Mouse (Mus musculus): ENCODE measurements around the gene Tmem229a. TPM values are rescaled to one million over a fixed set of nuclear protein-coding genes. Genes with fewer than 3 reads are reported as not detected.

Gene Tmem229a
- polyA plus RNA-seq, 1 experiment, result not detected

DNA sequence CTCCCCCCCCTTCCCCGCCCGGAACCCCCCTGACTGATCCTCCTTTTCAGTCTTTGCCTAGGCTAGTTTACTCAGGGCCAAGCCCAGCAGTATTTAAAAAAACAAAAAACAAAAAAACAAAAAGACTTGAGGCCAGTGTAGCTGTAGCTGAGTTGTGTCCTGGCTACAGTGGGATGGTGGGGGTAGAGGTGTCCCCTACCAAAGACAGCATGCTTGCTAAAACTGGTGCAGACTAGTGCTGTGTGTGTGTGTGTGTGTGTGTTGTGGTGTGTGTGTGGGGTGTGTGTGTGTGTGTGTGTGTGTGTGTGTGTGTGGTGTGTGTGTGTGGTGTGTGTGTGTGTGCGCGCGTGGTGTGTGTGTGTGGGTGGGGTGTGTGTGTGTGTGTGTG is 483 bp upstream of the Tmem229a start:
- 22% methylated on average over 5 of the region's 5 CpGs for WGBS
- TF ChIP-seq POLR2A (IDR thresholded peaks at IDR 0.05; ENCODE audit: insufficient read depth, low read depth, low read length), result no peak
- TF ChIP-seq CTCF (IDR thresholded peaks at IDR 0.05; ENCODE audit: insufficient read depth, low read depth, low read length), result no peak
- no peak overlapping the region for H3K27ac ChIP-seq (ENCODE audit: insufficient read depth, low read depth, low read length)

DNA sequence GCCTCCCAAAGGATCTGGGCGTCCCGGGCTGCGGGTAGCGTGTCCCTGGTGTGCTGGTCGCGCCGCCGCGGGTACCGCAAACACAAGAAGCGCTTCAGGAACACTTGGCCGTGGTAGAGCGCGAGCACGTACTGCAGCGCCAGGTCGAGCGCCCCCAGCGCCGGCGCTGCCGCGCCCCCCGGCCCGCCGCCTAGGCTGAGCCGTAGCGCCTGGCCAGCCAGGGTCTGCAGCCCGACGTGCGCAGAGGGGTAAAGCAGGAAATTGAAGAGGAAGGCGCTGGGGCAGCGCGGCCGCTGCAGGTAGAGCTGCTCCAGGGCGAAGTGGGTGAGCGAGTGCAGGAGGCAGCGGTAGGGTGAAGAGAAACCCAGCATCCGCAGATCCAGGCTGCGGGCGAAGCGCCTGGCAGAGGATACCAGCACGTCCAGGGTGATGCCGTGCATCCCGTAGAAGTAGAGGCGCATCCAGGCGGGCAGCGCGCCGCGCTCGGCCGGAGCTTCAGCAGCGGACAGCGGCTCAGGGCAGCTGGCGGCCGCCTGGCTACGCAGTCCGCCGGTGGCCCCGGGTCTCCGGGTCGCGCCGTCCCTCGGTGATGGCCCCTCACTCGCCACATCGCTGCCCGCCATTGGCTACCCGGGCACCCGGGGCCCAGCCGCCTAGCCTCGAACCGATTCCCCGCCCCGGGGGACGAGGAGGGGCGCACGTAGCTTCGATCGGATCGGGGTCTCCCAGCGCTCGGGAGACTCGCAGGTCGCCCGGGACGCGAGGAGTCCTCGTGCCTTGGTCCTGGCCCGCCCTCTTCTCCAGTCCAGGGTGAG is 759 bp downstream of the Tmem229a start:
- H3K27ac ChIP-seq (ENCODE audit: insufficient read depth, low read depth, low read length), result peak overlapping the region; percentile 25
- TF ChIP-seq POLR2A (IDR thresholded peaks at IDR 0.05; ENCODE audit: insufficient read depth, low read depth, low read length) (no peak), CTCF (IDR thresholded peaks at IDR 0.05; ENCODE audit: insufficient read depth, low read depth, low read length) (0 out of 2 replicates have a peak, but pooled peaks have one; percentile 8)
- peak overlapping the region; percentile 68 for H3K4me3 ChIP-seq (ENCODE audit: insufficient read depth, low read depth, low read length)
- WGBS, result under 1% methylated on average over 91 of the region's 91 CpGs
- H3K4me1 ChIP-seq (ENCODE audit: control insufficient read depth, insufficient read depth, low read length), result no peaks in the 10 kb centered on the region

More for the DNA sequence above, 483 bp upstream of the Tmem229a start:
- H3K4me1 ChIP-seq (ENCODE audit: control insufficient read depth, insufficient read depth, low read length), result no peaks in the 10 kb centered on the region
- peak overlapping the region; percentile 68; the same call in 1 of the 2 replicates for H3K4me3 ChIP-seq (ENCODE audit: insufficient read depth, low read depth, low read length)

DNA sequence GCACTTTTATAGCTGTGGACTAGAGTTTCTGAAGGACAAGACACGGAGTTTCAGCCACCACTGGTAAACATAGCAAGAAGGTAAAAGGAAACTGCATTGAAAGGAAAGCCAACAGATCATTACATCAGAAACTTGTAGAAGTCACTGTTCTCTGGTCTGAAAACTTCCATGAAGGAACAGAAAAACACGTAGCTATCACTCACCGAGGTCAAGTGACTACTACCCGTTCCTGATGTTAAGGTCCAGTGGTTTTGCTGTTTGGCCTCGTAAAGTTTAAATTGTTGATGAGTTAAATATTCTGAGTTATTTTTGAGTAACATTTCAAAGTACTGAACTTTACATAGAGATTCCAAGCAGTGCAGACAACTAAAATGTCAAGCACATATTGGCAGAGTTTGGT is 2.0 kb downstream of the Tmem229a start:
- 84% methylated on average over 5 of the region's 5 CpGs for WGBS
- Histone ChIP-seq H3K4me1 (ENCODE audit: control insufficient read depth, insufficient read depth, low read length) (no peaks in the 10 kb centered on the region), H3K27ac (ENCODE audit: insufficient read depth, low read depth, low read length) (no peak overlapping the region), H3K4me3 (ENCODE audit: insufficient read depth, low read depth, low read length) (no peak overlapping the region)
- TF ChIP-seq CTCF (IDR thresholded peaks at IDR 0.05; ENCODE audit: insufficient read depth, low read depth, low read length) (no peak), POLR2A (IDR thresholded peaks at IDR 0.05; ENCODE audit: insufficient read depth, low read depth, low read length) (no peak)

DNA sequence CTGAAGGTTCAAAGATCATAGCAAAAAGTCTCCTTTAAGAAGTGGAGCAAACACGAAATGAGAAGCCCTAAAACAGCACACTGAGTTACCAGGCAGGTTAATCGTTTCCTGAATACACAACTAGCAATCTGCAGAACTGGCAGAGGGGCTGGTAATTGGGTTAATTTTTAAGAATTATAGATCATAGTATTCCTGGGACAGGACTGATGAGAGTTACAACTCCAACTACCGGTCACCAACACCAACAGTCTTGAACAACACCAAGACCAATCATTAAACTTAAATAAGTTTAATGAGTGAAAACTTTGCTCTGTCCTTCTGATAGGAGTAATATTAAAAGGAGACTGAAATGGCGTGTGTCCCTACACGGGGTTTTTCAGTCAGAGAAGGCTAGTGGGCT is 3.8 kb downstream of the Tmem229a start:
- Histone ChIP-seq H3K4me3 (ENCODE audit: insufficient read depth, low read depth, low read length) (no peak overlapping the region), H3K27ac (ENCODE audit: insufficient read depth, low read depth, low read length) (no peak overlapping the region), H3K4me1 (ENCODE audit: control insufficient read depth, insufficient read depth, low read length) (no peaks in the 10 kb centered on the region)
- WGBS, result 79% methylated on average over 5 of the region's 5 CpGs
- TF ChIP-seq CTCF (IDR thresholded peaks at IDR 0.05; ENCODE audit: insufficient read depth, low read depth, low read length) (no peak), POLR2A (IDR thresholded peaks at IDR 0.05; ENCODE audit: insufficient read depth, low read depth, low read length) (no peak)

DNA sequence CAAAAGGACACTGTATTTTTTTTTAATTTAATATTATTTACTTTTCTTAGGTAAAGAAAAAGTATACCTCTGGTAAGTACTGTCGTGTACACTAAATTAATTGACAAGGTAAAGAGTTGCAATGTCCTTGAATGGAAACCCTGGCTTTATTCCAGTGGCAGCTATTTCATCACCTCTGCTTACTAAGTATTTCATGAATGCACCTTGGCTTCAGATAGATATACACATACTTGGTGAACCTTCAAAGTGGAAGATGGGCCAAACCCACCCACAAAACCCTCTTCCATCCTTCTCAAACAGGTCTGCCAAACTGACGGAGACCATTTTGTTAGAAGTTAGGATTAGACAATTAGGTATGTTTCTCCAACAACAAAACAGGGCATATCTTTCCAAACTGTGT is 5.4 kb downstream of the Tmem229a start:
- Histone ChIP-seq H3K4me1 (ENCODE audit: control insufficient read depth, insufficient read depth, low read length) (no peaks in the 10 kb centered on the region), H3K4me3 (ENCODE audit: insufficient read depth, low read depth, low read length) (no peak overlapping the region), H3K27ac (ENCODE audit: insufficient read depth, low read depth, low read length) (no peak overlapping the region)
- WGBS, result 90% methylated on average over 2 of the region's 2 CpGs
- no peak for TF ChIP-seq POLR2A (IDR thresholded peaks at IDR 0.05; ENCODE audit: insufficient read depth, low read depth, low read length)
- TF ChIP-seq CTCF (IDR thresholded peaks at IDR 0.05; ENCODE audit: insufficient read depth, low read depth, low read length), result no peak

DNA sequence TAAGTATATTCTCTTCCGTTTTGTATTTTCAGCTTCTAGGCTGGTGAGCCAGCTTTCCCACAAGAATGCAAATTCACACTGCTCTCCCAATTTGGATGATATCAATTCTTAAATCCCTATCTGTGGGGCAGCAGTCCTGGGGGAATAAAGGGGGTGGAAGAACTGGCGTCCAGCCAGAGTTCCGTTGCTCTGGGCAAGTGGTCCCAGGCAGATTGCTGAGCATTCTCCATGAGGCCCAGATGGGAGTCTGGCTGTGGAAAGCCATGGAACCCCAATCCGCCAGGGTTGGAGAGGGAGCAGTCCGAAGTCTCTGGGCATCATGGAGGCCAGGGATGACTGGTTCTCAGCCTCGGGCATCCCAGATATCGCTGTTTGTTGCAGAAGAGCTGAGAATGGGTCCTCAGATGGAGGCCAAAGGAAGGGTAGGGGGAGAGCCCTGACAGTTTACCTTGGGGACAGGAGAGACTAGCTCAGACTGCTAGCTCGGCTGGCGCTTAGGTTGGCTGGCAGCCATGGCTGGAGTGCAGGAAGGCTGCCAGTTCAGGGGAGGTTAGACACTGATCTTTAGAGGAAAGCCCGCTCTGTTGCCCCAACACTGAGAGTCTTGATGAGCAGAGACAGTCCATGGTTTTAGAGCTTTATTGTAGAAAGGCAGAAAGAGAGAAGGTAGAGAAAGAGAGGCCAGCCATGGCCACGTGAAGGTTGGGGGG is 30.9 kb downstream of the Tmem229a start:
- Histone ChIP-seq H3K27ac (ENCODE audit: insufficient read depth, low read depth, low read length) (no peak overlapping the region), H3K4me3 (ENCODE audit: insufficient read depth, low read depth, low read length) (no peak overlapping the region), H3K4me1 (ENCODE audit: control insufficient read depth, insufficient read depth, low read length) (no peaks in the 10 kb centered on the region)
- WGBS, result 78% methylated on average over 11 of the region's 11 CpGs
- no peak for TF ChIP-seq POLR2A (IDR thresholded peaks at IDR 0.05; ENCODE audit: insufficient read depth, low read depth, low read length)
- no peak for TF ChIP-seq CTCF (IDR thresholded peaks at IDR 0.05; ENCODE audit: insufficient read depth, low read depth, low read length)

DNA sequence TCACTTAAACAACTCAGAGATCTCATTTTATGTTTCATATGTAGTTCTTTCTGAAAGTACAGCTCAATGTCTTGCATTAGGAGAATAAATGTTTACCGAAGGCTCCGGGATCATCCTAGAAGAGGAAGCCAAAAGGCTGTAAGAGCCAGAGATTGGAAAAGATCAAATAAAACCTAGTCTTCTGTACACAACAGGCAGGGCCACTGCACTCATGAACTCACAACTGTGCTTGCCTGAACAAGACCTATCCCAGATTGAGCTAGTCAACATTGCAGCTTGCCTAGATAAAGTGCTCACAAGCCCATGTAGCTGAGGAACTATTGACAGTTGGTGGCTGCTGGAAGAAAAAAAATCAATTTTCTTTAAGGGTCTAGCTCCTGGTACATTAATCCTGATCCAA is 42.5 kb downstream of the Tmem229a start:
- no peak overlapping the region for H3K4me3 ChIP-seq (ENCODE audit: insufficient read depth, low read depth, low read length)

DNA sequence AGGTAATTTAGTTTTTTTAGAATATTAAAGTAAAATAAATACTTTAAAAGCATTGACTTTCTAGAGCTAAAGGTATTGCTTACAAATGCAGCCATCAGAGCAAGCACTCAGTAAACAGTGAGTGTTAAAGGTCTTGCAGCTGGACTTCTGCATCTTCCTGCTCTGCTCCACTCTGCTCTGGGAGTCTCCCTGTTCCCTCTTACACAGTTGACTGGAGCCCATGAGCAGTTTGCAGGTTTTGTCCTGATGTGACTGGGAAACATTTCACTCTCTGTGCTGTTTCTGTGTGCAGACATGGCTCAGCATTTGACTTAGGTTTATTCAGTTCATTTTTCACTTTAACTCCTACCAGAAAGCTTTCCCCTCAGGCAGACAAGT is 45.4 kb downstream of the Tmem229a start:
- no peak for TF ChIP-seq POLR2A (IDR thresholded peaks at IDR 0.05; ENCODE audit: insufficient read depth, low read depth, low read length)
- no peak for TF ChIP-seq CTCF (IDR thresholded peaks at IDR 0.05; ENCODE audit: insufficient read depth, low read depth, low read length)
- H3K4me3 ChIP-seq (ENCODE audit: insufficient read depth, low read depth, low read length), result no peak overlapping the region
- no peak overlapping the region for H3K27ac ChIP-seq (ENCODE audit: insufficient read depth, low read depth, low read length)
- no peaks in the 10 kb centered on the region for H3K4me1 ChIP-seq (ENCODE audit: control insufficient read depth, insufficient read depth, low read length)

More for the DNA sequence above, 42.5 kb downstream of the Tmem229a start:
- Histone ChIP-seq H3K4me1 (ENCODE audit: control insufficient read depth, insufficient read depth, low read length) (no peaks in the 10 kb centered on the region), H3K27ac (ENCODE audit: insufficient read depth, low read depth, low read length) (no peak overlapping the region)
- 96% methylated on average over 2 of the region's 2 CpGs for WGBS
- TF ChIP-seq CTCF (IDR thresholded peaks at IDR 0.05; ENCODE audit: insufficient read depth, low read depth, low read length) (no peak), POLR2A (IDR thresholded peaks at IDR 0.05; ENCODE audit: insufficient read depth, low read depth, low read length) (no peak)

DNA sequence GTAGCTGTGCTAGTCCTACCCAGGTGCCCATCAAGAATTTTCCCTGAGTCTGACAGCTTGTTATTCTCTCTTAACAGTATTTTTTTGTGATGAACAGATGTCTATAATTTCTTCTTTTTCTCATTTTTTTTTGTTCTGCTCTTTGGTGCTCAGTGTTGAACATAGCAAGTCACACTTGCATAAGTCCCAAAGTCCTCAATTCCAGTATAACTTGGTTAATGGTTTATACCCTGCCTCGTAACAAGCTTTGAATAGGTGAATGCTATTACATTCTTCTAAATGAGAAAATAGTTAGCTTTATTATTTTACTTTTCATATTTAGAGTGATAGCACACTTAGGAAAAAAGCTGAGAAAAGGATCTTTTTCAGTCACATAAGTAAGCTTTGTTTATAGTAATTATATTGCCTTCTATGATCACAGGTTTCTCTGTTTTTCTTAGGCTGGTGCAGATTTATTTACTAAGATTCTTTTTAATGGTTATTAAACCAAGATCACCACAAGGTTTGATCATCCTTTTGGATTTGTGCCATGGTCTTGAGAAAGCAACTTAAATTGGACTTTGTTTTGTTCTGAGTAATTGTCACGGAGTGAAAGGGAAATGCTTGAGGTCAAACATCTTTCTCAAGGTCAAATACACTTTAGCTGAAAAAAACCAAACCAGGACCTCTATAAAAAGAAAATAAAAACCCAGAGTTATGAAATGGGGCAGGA is 45.9 kb downstream of the Tmem229a start:
- 79% methylated on average over 2 of the region's 2 CpGs for WGBS
- Histone ChIP-seq H3K27ac (ENCODE audit: insufficient read depth, low read depth, low read length) (no peak overlapping the region), H3K4me3 (ENCODE audit: insufficient read depth, low read depth, low read length) (no peak overlapping the region), H3K4me1 (ENCODE audit: control insufficient read depth, insufficient read depth, low read length) (no peaks in the 10 kb centered on the region)
- no peak for TF ChIP-seq POLR2A (IDR thresholded peaks at IDR 0.05; ENCODE audit: insufficient read depth, low read depth, low read length)
- TF ChIP-seq CTCF (IDR thresholded peaks at IDR 0.05; ENCODE audit: insufficient read depth, low read depth, low read length), result no peak
